Mouse (Mus musculus): Measurements from ENCODE around the gene Zfp212. TPM values are rescaled to one million over a fixed set of nuclear protein-coding genes. Genes with fewer than 3 reads are reported as not detected.
A peak's percentile ranks its signal among the peaks of the same experiment; 100 is the strongest.

Gene Zfp212
- 11.8 and 12.4 TPM in 2 replicates for polyA plus RNA-seq (2015; fragmentation: Nextera tagmentation; extraction: Ambion mirVana)

DNA sequence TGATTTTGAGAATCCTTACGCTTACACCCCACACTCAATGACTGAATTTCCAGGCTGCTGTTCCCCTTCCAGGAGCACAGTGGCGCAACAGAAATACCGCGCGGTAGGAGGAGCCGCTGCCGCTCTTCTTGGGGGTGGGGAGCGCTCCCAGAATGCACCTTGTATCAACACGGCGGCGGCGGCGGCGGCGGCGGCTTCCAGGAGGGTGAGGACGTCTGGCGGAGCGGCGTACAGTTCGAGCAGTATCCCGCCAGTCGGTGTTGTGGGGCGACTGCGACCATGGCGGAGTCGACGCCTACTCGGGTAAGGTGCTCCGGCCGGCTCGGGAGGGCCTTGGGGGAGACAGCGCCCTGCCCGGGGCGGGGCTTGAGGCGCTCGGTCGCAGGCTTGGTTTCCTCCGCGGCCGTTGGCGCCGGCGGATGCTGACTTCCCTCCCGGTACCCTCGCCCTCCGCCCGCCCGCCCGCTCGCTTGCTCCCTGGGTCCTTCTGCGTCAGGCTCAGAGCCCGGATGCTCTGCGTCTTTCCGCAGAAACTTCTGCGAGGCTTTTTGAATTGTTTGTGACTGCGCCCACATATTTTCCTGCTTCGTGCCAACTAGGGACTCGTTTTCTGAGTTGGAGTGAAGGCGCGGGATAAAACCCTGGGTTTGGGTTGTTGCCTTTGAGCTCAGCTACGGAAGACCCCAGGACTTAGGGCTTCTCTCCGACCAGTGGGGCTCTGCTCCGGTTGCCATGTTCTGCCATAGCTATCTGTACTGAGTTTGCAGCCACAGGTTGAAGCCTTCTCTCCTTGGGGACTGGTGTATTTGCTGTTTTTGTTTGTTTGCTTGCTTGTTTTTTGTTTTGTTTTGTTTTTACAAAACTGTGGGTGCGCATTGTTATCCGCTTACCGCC lies at the start of gene Zfp212:
Zfp212 (plus strand) TSS at position 30 of the 894 bp plus-strand sequence.
- peak within 1 kb of the TSS; percentile 99 for H3K27ac ChIP-seq
- H3K4me3 ChIP-seq (replicated peaks), result peak within 1 kb of the TSS; percentile 82
- no peaks in the 10 kb centered on the region for H3K36me3 ChIP-seq
- under 1% methylated on average over 67 of the region's 67 CpGs for WGBS
- no peaks in the 10 kb centered on the region for H3K27me3 ChIP-seq (replicated peaks)
- H3K4me2 ChIP-seq (replicated peaks), result peak within 1 kb of the TSS; percentile 69
- no peaks in the 10 kb centered on the region for H3K9me3 ChIP-seq
- H3K4me1 ChIP-seq (replicated peaks), result peaks cover 5% of the 10 kb centered on the region; the same call in 1 of the 2 replicates
- peak within 1 kb of the TSS; percentile 69 for H3K9ac ChIP-seq
- peak; percentile 95 for ATAC-seq

GRCm38 (mm10) chr6:47872266-47872665 lies 48.0 kb upstream of the Zfp212 start:
- no peaks in the 10 kb centered on the region for H3K9me3 ChIP-seq
- no peak for ATAC-seq
- H3K27ac ChIP-seq, result no peak overlapping the region
- WGBS, result 86% methylated on average over 5 of the region's 5 CpGs
- no peak overlapping the region for H3K9ac ChIP-seq
- no peaks in the 10 kb centered on the region for H3K36me3 ChIP-seq
- H3K27me3 ChIP-seq (replicated peaks), result no peaks in the 10 kb centered on the region
- no peak overlapping the region for H3K4me3 ChIP-seq (replicated peaks)
- no peaks in the 10 kb centered on the region for H3K4me1 ChIP-seq (replicated peaks)
- no peak overlapping the region for H3K4me2 ChIP-seq (replicated peaks)

DNA sequence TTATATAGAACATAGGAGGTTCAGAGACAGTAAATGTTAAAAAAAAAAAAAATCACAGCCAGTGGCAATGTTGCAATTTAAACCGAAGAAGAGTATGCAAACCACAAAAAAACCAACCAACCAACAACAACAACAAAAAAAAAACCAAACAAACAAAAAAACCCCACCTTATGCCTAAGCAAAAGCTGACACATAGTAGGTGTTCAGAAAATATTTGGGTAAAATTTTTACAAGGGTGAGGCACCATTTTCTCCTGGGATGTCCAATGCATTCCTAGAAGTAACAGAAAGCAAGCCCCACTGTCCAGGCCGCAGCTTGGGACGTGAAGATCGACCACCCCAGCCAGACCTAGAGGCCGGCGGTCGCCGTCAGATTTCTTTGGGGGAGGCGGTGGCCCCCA lies 43.2 kb upstream of the Zfp212 start, which contains the start of gene Zfp282:
Zfp282 (plus strand) TSS at position 147 of the 400 bp plus-strand sequence.
- Histone ChIP-seq H3K9me3 (no peaks in the 10 kb centered on the region), H3K9ac (peak within 1 kb of the TSS; percentile 96), H3K27ac (peak within 1 kb of the TSS; percentile 99), H3K27me3 (replicated peaks) (no peaks in the 10 kb centered on the region), H3K36me3 (peaks cover 14% of the 10 kb centered on the region), H3K4me3 (replicated peaks) (peak within 1 kb of the TSS; percentile 98), H3K4me2 (replicated peaks) (peak within 1 kb of the TSS; percentile 78), H3K4me1 (replicated peaks) (peaks cover 15% of the 10 kb centered on the region)
- no peak for ATAC-seq
- 4% methylated on average over 9 of the region's 9 CpGs for WGBS

DNA sequence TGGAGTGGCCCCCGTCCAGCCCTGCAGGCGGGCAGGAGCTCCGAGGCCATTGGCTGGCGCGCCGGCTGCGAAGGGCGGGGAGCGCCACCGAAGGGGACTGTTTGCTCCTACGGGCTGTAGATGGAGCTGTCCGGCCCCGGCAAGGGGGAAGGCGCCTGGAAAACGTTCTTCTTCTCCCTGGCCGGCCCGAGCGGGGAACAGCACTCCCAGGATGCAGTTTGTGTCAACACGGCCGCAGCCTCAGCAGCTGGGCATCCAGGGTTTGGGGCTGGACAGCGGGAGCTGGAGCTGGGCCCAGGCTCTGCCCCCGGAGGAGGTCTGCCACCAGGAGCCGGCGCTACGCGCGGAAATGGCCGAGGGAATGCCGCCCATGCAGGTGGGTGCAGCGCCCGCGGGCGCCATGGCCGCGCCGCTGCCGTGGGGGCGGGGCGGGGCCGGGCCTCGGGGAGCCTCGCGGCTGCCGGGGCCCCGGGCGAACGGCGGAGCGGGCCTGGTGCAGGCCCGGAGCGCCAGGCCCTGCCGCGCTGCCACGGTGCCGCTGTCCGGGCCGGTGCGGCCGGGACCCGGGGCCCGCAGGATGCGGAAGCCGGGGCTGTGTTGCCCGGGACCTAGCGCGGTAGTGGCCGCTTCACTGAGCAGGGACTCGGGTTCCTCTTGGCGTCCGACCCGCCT lies 42.7 kb upstream of the Zfp212 start:
- ATAC-seq, result peak; percentile 99
- under 1% methylated on average over 68 of the region's 71 CpGs for WGBS

DNA sequence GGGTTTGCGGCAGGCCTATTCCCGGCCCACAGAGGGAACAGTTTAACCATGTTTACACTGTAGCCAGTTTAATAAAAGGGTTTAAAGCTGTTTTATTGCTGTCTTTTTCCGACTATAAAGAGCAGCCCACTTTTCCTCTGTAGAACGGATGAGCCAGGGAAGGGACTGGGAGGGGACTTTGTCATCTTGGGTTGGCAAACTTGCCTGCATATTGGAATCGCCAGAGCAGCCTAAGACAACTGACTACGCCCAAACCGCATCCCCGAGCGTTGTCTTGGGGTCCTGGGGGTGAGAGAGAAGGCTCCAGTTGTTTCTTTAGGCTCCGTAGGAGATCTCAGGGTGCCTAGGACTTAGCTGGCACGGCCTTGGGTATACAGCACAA lies 42.2 kb upstream of the Zfp212 start:
- Histone ChIP-seq H3K27ac (peak overlapping the region; percentile 99), H3K4me3 (replicated peaks) (peak overlapping the region; percentile 98), H3K4me2 (replicated peaks) (peak overlapping the region; percentile 78), H3K27me3 (replicated peaks) (no peaks in the 10 kb centered on the region), H3K9me3 (no peaks in the 10 kb centered on the region), H3K9ac (peak overlapping the region; percentile 96), H3K36me3 (peaks cover 20% of the 10 kb centered on the region), H3K4me1 (replicated peaks) (peaks cover 15% of the 10 kb centered on the region)
- WGBS, result under 1% methylated on average over 11 of the region's 11 CpGs
- ATAC-seq, result no peak

More for the DNA sequence above, 42.7 kb upstream of the Zfp212 start:
- Histone ChIP-seq H3K9me3 (no peaks in the 10 kb centered on the region), H3K27ac (peak overlapping the region; percentile 99), H3K27me3 (replicated peaks) (no peaks in the 10 kb centered on the region), H3K4me3 (replicated peaks) (peak overlapping the region; percentile 98), H3K4me1 (replicated peaks) (peaks cover 15% of the 10 kb centered on the region), H3K36me3 (peaks cover 15% of the 10 kb centered on the region), H3K4me2 (replicated peaks) (peak overlapping the region; percentile 78), H3K9ac (peak overlapping the region; percentile 96)

- Histone ChIP-seq H3K4me3 (replicated peaks) (peak overlapping the region; percentile 98), H3K27ac (no peak overlapping the region)
- no peak for ATAC-seq
Measured at GRCm38 (mm10) chr6:47878593-47878992, 41.7 kb upstream of the Zfp212 start.

GRCm38 (mm10) chr6:47879049-47879716 lies 41.1 kb upstream of the Zfp212 start:
- peak overlapping the region; percentile 78 for H3K4me2 ChIP-seq (replicated peaks)
- H3K27ac ChIP-seq, result no peak overlapping the region
- 60% methylated on average over 4 of the region's 4 CpGs for WGBS
- H3K9ac ChIP-seq, result peak overlapping the region; percentile 96; the same call in 1 of the 2 replicates
- H3K9me3 ChIP-seq, result no peaks in the 10 kb centered on the region
- H3K27me3 ChIP-seq (replicated peaks), result no peaks in the 10 kb centered on the region
- peaks cover 15% of the 10 kb centered on the region for H3K4me1 ChIP-seq (replicated peaks)
- H3K4me3 ChIP-seq (replicated peaks), result peak overlapping the region; percentile 98
- no peak for ATAC-seq
- peaks cover 25% of the 10 kb centered on the region for H3K36me3 ChIP-seq

More at GRCm38 (mm10) chr6:47878593-47878992, 41.7 kb upstream of the Zfp212 start:
- Histone ChIP-seq H3K36me3 (peaks cover 23% of the 10 kb centered on the region), H3K9me3 (no peaks in the 10 kb centered on the region), H3K27me3 (replicated peaks) (no peaks in the 10 kb centered on the region), H3K4me2 (replicated peaks) (peak overlapping the region; percentile 78), H3K9ac (peak overlapping the region; percentile 96), H3K4me1 (replicated peaks) (peaks cover 15% of the 10 kb centered on the region)
- WGBS, result 37% methylated on average over 3 of the region's 3 CpGs

DNA sequence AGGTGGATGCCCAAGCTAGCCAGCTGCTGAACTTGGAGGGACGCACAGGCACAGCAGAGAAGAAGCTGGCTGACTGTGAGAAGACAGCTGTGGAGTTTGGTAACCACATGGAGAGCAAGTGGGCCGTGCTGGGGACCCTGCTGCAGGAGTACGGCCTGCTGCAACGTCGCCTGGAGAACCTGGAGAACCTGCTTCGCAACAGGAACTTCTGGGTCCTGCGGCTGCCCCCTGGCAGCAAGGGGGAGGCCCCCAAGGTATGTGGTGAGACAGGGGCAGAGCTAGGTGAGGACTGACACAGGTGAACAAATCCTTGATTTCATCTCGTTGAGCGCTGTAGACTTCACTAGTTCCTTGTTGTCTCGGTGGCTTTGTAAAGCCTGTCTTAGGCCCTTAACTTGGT lies 40.1 kb upstream of the Zfp212 start:
- no peaks in the 10 kb centered on the region for H3K9me3 ChIP-seq
- H3K9ac ChIP-seq, result no peak overlapping the region
- H3K4me1 ChIP-seq (replicated peaks), result peaks cover 15% of the 10 kb centered on the region
- H3K4me2 ChIP-seq (replicated peaks), result no peak overlapping the region
- no peak for ATAC-seq
- H3K4me3 ChIP-seq (replicated peaks), result no peak overlapping the region
- peaks cover 25% of the 10 kb centered on the region for H3K36me3 ChIP-seq
- 92% methylated on average over 10 of the region's 10 CpGs for WGBS
- no peak overlapping the region for H3K27ac ChIP-seq
- no peaks in the 10 kb centered on the region for H3K27me3 ChIP-seq (replicated peaks)

- Histone ChIP-seq H3K36me3 (peaks cover 35% of the 10 kb centered on the region), H3K9ac (no peak overlapping the region), H3K4me2 (replicated peaks) (no peak overlapping the region), H3K9me3 (no peaks in the 10 kb centered on the region), H3K4me3 (replicated peaks) (no peak overlapping the region), H3K4me1 (replicated peaks) (no peaks in the 10 kb centered on the region), H3K27ac (no peak overlapping the region), H3K27me3 (replicated peaks) (no peaks in the 10 kb centered on the region)
- 88% methylated on average over 8 of the region's 8 CpGs for WGBS
- ATAC-seq, result no peak
Measured at GRCm38 (mm10) chr6:47888812-47889383, 31.4 kb upstream of the Zfp212 start.

GRCm38 (mm10) chr6:47899416-47899815 lies 20.9 kb upstream of the Zfp212 start:
- Histone ChIP-seq H3K4me3 (replicated peaks) (no peak overlapping the region), H3K27me3 (replicated peaks) (no peaks in the 10 kb centered on the region), H3K36me3 (peaks cover 27% of the 10 kb centered on the region), H3K9me3 (no peaks in the 10 kb centered on the region), H3K4me2 (replicated peaks) (no peak overlapping the region), H3K4me1 (replicated peaks) (no peaks in the 10 kb centered on the region), H3K9ac (no peak overlapping the region), H3K27ac (no peak overlapping the region)
- ATAC-seq, result no peak
- 86% methylated on average over 6 of the region's 6 CpGs for WGBS

- Histone ChIP-seq H3K4me3 (replicated peaks) (no peak overlapping the region), H3K36me3 (peaks cover 41% of the 10 kb centered on the region), H3K27ac (no peak overlapping the region), H3K9ac (no peak overlapping the region), H3K4me2 (replicated peaks) (no peak overlapping the region), H3K27me3 (replicated peaks) (no peaks in the 10 kb centered on the region), H3K9me3 (no peaks in the 10 kb centered on the region), H3K4me1 (replicated peaks) (no peaks in the 10 kb centered on the region)
- no peak for ATAC-seq
- WGBS, result 71% methylated on average over 4 of the region's 4 CpGs
Measured at GRCm38 (mm10) chr6:47903587-47903986, 16.7 kb upstream of the Zfp212 start.
